ENCODE assay signal across 16 mouse cellular contexts in genomic region chr5:92345006-92345405, GRCm38 (mm10). TPM values are rescaled to one million over a fixed set of nuclear protein-coding genes. Genes with fewer than 3 reads are reported as not detected.
"Had no signal": no experiment of that assay in that cellular context is flagged by ENCODE, and none has a peak within 500 bp of the region (broad histone marks: within the 10 kb centered on the region; RNA-seq: fewer than 3 reads in every experiment).

No protein-coding gene starts in this region.

- ATAC-seq: liver, postnatal 0 days; lung, postnatal 0 days; midbrain, embryonic 16.5 days had no signal

- DNase-seq: liver, postnatal 0 days; lung, adult 2 months; lung, postnatal 14 days; lung, postnatal 36 days; midbrain, embryonic 14.5 days; retina, postnatal 1 day; right cerebral cortex, adult 18-20 months; right cerebral cortex, postnatal 25 days; spleen, adult 18-20 months; thymus, adult 18-20 months; thymus, postnatal 14 days; thymus, postnatal 36 days had no signal

RNA-seq across cellular contexts. Expression of gene Art3, which starts 13.4 kb away (rescaled TPM):
- total RNA-seq: megakaryocyte, adult 5-6 weeks; megakaryocyte-erythroid progenitor cell, adult 5-6 weeks had no signal

RNA-seq across cellular contexts. Expression of gene Cxcl9, which starts 17.1 kb away (rescaled TPM):
- total RNA-seq: megakaryocyte-erythroid progenitor cell, adult 5-6 weeks had no signal
